Mouse (Mus musculus) myocyte (in vitro differentiated cells): ENCODE measurements around the gene Tle6.

Experiments
- CEBPB ChIP-seq: IDR thresholded peaks from 2 replicates; pipeline ENCODE4 v1.6.1; 2011; ENCODE audit warnings: mild to moderate bottlenecking, moderate library complexity; ENCODE audit not compliant: poor library complexity, insufficient read depth, severe bottlenecking
- E2F4 ChIP-seq: IDR thresholded peaks from one replicate; pipeline ENCODE4 v1.6.1; 2011; ENCODE audit warnings: mild to moderate bottlenecking, control low read depth, moderate library complexity; ENCODE audit not compliant: insufficient read depth
- MAX ChIP-seq: IDR thresholded peaks from one replicate; pipeline ENCODE4 v1.6.1; 2011; ENCODE audit warnings: low read depth, mild to moderate bottlenecking, control low read depth
- MYOG ChIP-seq, 3 experiments: IDR thresholded peaks; one replicate each; pipeline ENCODE4 v1.6.1; 2011; ENCODE audit warnings: control low read depth in 2 of 3, low read depth in 2 of 3, mild to moderate bottlenecking in 2 of 3; ENCODE audit not compliant: insufficient read length in 2 of 3, control insufficient read depth in 1 of 3, insufficient read depth in 1 of 3
- POLR2A ChIP-seq: IDR thresholded peaks from one replicate; pipeline ENCODE4 v1.6.1; 2011; ENCODE audit warnings: low read depth, mild to moderate bottlenecking, control low read depth, moderate library complexity; ENCODE audit not compliant: insufficient read length
- POLR2AphosphoS2 ChIP-seq: IDR thresholded peaks from one replicate; pipeline ENCODE4 v1.6.1; 2011; ENCODE audit warnings: low read depth, control low read depth; ENCODE audit not compliant: insufficient read length
- REST ChIP-seq: IDR thresholded peaks from one replicate; pipeline ENCODE4 v1.6.1; 2011; ENCODE audit warnings: mild to moderate bottlenecking, control low read depth, moderate library complexity; ENCODE audit not compliant: insufficient read depth, insufficient read length
- SRF ChIP-seq: IDR thresholded peaks from one replicate; pipeline ENCODE4 v1.6.1; 2011; ENCODE audit warnings: low read depth; ENCODE audit not compliant: control insufficient read depth, insufficient read length
- TCF3 ChIP-seq: IDR thresholded peaks from one replicate; pipeline ENCODE4 v1.6.1; 2011; ENCODE audit warnings: low read depth, control low read depth; ENCODE audit not compliant: insufficient read length
- USF1 ChIP-seq: IDR thresholded peaks from one replicate; pipeline ENCODE4 v1.6.1; 2011; ENCODE audit warnings: low read depth, mild to moderate bottlenecking, control low read depth, moderate library complexity

GRCm38 (mm10) chr10:81619976-81620375 lies 19.1 kb upstream of the Tle6 start:
- TF ChIP-seq MAX (no peak), SRF (no peak), POLR2A (no peak), POLR2AphosphoS2 (no peak), E2F4 (no peak), CEBPB (peak; percentile 51; the same call in 1 of the 2 replicates), TCF3 (no peak), USF1 (no peak), MYOG (IDR thresholded peaks at IDR 0.05; ENCODE audit: control insufficient read depth in 1 of 3, insufficient read depth in 1 of 3, insufficient read length in 2 of 3, low read depth in 2 of 3) (peak in 1 of 3 experiments; percentile 16), REST (no peak)
